Mouse (Mus musculus): ENCODE results near the gene Hrasls5. TPM values are rescaled to one million over a fixed set of nuclear protein-coding genes. Genes with fewer than 3 reads are reported as not detected.

Hrasls5 gene
- polyA plus RNA-seq (2014; fragmentation: Nextera tagmentation; extraction: Ambion mirVana) = not detected in 2 replicates

GRCm38 (mm10) chr19:7611942-7612757, at the start of gene Hrasls5:
Gene Hrasls5, plus strand, starts transcription at chr19:7612541.
- Histone ChIP-seq H3K4me3 (ENCODE audit: low read depth, low read length) (peak within 1 kb of the TSS; percentile 27), H3K9me3 (ENCODE audit: control insufficient read depth, low read length) (no peaks in the 10 kb centered on the region), H3K27me3 (ENCODE audit: control insufficient read depth, insufficient read depth, low read length) (peaks cover 14% of the 10 kb centered on the region; the same call in 1 of the 2 replicates), H3K4me2 (ENCODE audit: low read depth) (peak within 1 kb of the TSS; percentile 75), H3K9ac (ENCODE audit: low read length) (no peak within 1 kb of the TSS), H3K27ac (ENCODE audit: low read depth, low read length) (no peak within 1 kb of the TSS), H3K36me3 (ENCODE audit: control insufficient read depth, insufficient read depth, low read length) (no peaks in the 10 kb centered on the region), H3K4me1 (ENCODE audit: control insufficient read depth, insufficient read depth, low read length) (no peaks in the 10 kb centered on the region)
- peak; percentile 46 for DNase-seq (ENCODE audit: low spot score)
- 3% methylated on average over 54 of the region's 54 CpGs for WGBS
- ATAC-seq (ENCODE audit: insufficient read depth, low FRiP score, low TSS enrichment) = peak; percentile 23; the same call in 1 of the 2 replicates

- 86% methylated on average over 10 of the region's 10 CpGs for WGBS
- H3K4me3 ChIP-seq (ENCODE audit: low read depth, low read length) = no peak overlapping the region
- no peak overlapping the region for H3K4me2 ChIP-seq (ENCODE audit: low read depth)
- no peak for ATAC-seq (ENCODE audit: insufficient read depth, low FRiP score, low TSS enrichment)
- no peaks in the 10 kb centered on the region for H3K36me3 ChIP-seq (ENCODE audit: control insufficient read depth, insufficient read depth, low read length)
- no peak overlapping the region for H3K27ac ChIP-seq (ENCODE audit: low read depth, low read length)
- no peak for DNase-seq (ENCODE audit: low spot score)
- 0 out of 2 replicates have a peak, but pooled peaks cover 3% of the 10 kb centered on the region for H3K4me1 ChIP-seq (ENCODE audit: control insufficient read depth, insufficient read depth, low read length)
- H3K27me3 ChIP-seq (ENCODE audit: control insufficient read depth, insufficient read depth, low read length) = no peaks in the 10 kb centered on the region
- H3K9me3 ChIP-seq (ENCODE audit: control insufficient read depth, low read length) = no peaks in the 10 kb centered on the region
- H3K9ac ChIP-seq (ENCODE audit: low read length) = no peak overlapping the region
Measured at GRCm38 (mm10) chr19:7562601-7563129, 49.7 kb upstream of the Hrasls5 start.

GRCm38 (mm10) chr19:7563676-7564075, 48.7 kb upstream of the Hrasls5 start:
- no peak overlapping the region for H3K4me2 ChIP-seq (ENCODE audit: low read depth)
- WGBS = 95% methylated on average over 2 of the region's 2 CpGs
- H3K9me3 ChIP-seq (ENCODE audit: control insufficient read depth, low read length) = no peaks in the 10 kb centered on the region
- no peak overlapping the region for H3K9ac ChIP-seq (ENCODE audit: low read length)
- DNase-seq (ENCODE audit: low spot score) (no peak), ATAC-seq (ENCODE audit: insufficient read depth, low FRiP score, low TSS enrichment) (no peak)
- H3K27ac ChIP-seq (ENCODE audit: low read depth, low read length) = no peak overlapping the region
- H3K4me3 ChIP-seq (ENCODE audit: low read depth, low read length) = no peak overlapping the region
- H3K4me1 ChIP-seq (ENCODE audit: control insufficient read depth, insufficient read depth, low read length) = no peaks in the 10 kb centered on the region
- no peaks in the 10 kb centered on the region for H3K27me3 ChIP-seq (ENCODE audit: control insufficient read depth, insufficient read depth, low read length)
- H3K36me3 ChIP-seq (ENCODE audit: control insufficient read depth, insufficient read depth, low read length) = no peaks in the 10 kb centered on the region

GRCm38 (mm10) chr19:7564457-7564856, 47.9 kb upstream of the Hrasls5 start:
- no peaks in the 10 kb centered on the region for H3K27me3 ChIP-seq (ENCODE audit: control insufficient read depth, insufficient read depth, low read length)
- H3K4me3 ChIP-seq (ENCODE audit: low read depth, low read length) = no peak overlapping the region
- no peak for ATAC-seq (ENCODE audit: insufficient read depth, low FRiP score, low TSS enrichment)
- H3K4me2 ChIP-seq (ENCODE audit: low read depth) = no peak overlapping the region
- no peak for DNase-seq (ENCODE audit: low spot score)
- 82% methylated on average over 1 of the region's 1 CpGs for WGBS
- H3K9me3 ChIP-seq (ENCODE audit: control insufficient read depth, low read length) = no peaks in the 10 kb centered on the region
- no peak overlapping the region for H3K27ac ChIP-seq (ENCODE audit: low read depth, low read length)
- H3K9ac ChIP-seq (ENCODE audit: low read length) = no peak overlapping the region
- no peaks in the 10 kb centered on the region for H3K36me3 ChIP-seq (ENCODE audit: control insufficient read depth, insufficient read depth, low read length)
- H3K4me1 ChIP-seq (ENCODE audit: control insufficient read depth, insufficient read depth, low read length) = no peaks in the 10 kb centered on the region

- Histone ChIP-seq H3K27ac (ENCODE audit: low read depth, low read length) (no peak overlapping the region), H3K4me1 (ENCODE audit: control insufficient read depth, insufficient read depth, low read length) (no peaks in the 10 kb centered on the region), H3K9me3 (ENCODE audit: control insufficient read depth, low read length) (no peaks in the 10 kb centered on the region), H3K4me3 (ENCODE audit: low read depth, low read length) (no peak overlapping the region), H3K4me2 (ENCODE audit: low read depth) (no peak overlapping the region), H3K9ac (ENCODE audit: low read length) (no peak overlapping the region), H3K27me3 (ENCODE audit: control insufficient read depth, insufficient read depth, low read length) (no peaks in the 10 kb centered on the region), H3K36me3 (ENCODE audit: control insufficient read depth, insufficient read depth, low read length) (no peaks in the 10 kb centered on the region)
- ATAC-seq (ENCODE audit: insufficient read depth, low FRiP score, low TSS enrichment) (no peak), DNase-seq (ENCODE audit: low spot score) (no peak)
- WGBS = 69% methylated on average over 3 of the region's 3 CpGs
Measured at GRCm38 (mm10) chr19:7566826-7567225, 45.5 kb upstream of the Hrasls5 start.

GRCm38 (mm10) chr19:7568364-7568763, 44.0 kb upstream of the Hrasls5 start:
- ATAC-seq (ENCODE audit: insufficient read depth, low FRiP score, low TSS enrichment) = no peak
- H3K4me1 ChIP-seq (ENCODE audit: control insufficient read depth, insufficient read depth, low read length) = no peaks in the 10 kb centered on the region
- no peak overlapping the region for H3K4me2 ChIP-seq (ENCODE audit: low read depth)
- DNase-seq (ENCODE audit: low spot score) = no peak
- H3K9me3 ChIP-seq (ENCODE audit: control insufficient read depth, low read length) = no peaks in the 10 kb centered on the region
- 57% methylated on average over 3 of the region's 3 CpGs for WGBS
- no peak overlapping the region for H3K27ac ChIP-seq (ENCODE audit: low read depth, low read length)
- no peaks in the 10 kb centered on the region for H3K27me3 ChIP-seq (ENCODE audit: control insufficient read depth, insufficient read depth, low read length)
- H3K9ac ChIP-seq (ENCODE audit: low read length) = no peak overlapping the region
- no peak overlapping the region for H3K4me3 ChIP-seq (ENCODE audit: low read depth, low read length)
- no peaks in the 10 kb centered on the region for H3K36me3 ChIP-seq (ENCODE audit: control insufficient read depth, insufficient read depth, low read length)

GRCm38 (mm10) chr19:7569650-7570049, 42.7 kb upstream of the Hrasls5 start:
- 89% methylated on average over 5 of the region's 5 CpGs for WGBS
- Histone ChIP-seq H3K4me1 (ENCODE audit: control insufficient read depth, insufficient read depth, low read length) (no peaks in the 10 kb centered on the region), H3K36me3 (ENCODE audit: control insufficient read depth, insufficient read depth, low read length) (no peaks in the 10 kb centered on the region), H3K4me3 (ENCODE audit: low read depth, low read length) (no peak overlapping the region), H3K9me3 (ENCODE audit: control insufficient read depth, low read length) (no peaks in the 10 kb centered on the region), H3K27ac (ENCODE audit: low read depth, low read length) (no peak overlapping the region), H3K27me3 (ENCODE audit: control insufficient read depth, insufficient read depth, low read length) (no peaks in the 10 kb centered on the region), H3K4me2 (ENCODE audit: low read depth) (no peak overlapping the region), H3K9ac (ENCODE audit: low read length) (no peak overlapping the region)
- ATAC-seq (ENCODE audit: insufficient read depth, low FRiP score, low TSS enrichment) (no peak), DNase-seq (ENCODE audit: low spot score) (no peak)

GRCm38 (mm10) chr19:7576180-7576579, 36.2 kb upstream of the Hrasls5 start:
- Histone ChIP-seq H3K4me1 (ENCODE audit: control insufficient read depth, insufficient read depth, low read length) (no peaks in the 10 kb centered on the region), H3K27ac (ENCODE audit: low read depth, low read length) (no peak overlapping the region), H3K9me3 (ENCODE audit: control insufficient read depth, low read length) (no peaks in the 10 kb centered on the region), H3K9ac (ENCODE audit: low read length) (no peak overlapping the region), H3K27me3 (ENCODE audit: control insufficient read depth, insufficient read depth, low read length) (no peaks in the 10 kb centered on the region), H3K4me2 (ENCODE audit: low read depth) (no peak overlapping the region), H3K36me3 (ENCODE audit: control insufficient read depth, insufficient read depth, low read length) (no peaks in the 10 kb centered on the region), H3K4me3 (ENCODE audit: low read depth, low read length) (no peak overlapping the region)
- WGBS = 83% methylated on average over 1 of the region's 1 CpGs
- no peak for ATAC-seq (ENCODE audit: insufficient read depth, low FRiP score, low TSS enrichment)
- no peak for DNase-seq (ENCODE audit: low spot score)

- Histone ChIP-seq H3K9ac (ENCODE audit: low read length) (no peak overlapping the region), H3K36me3 (ENCODE audit: control insufficient read depth, insufficient read depth, low read length) (no peaks in the 10 kb centered on the region), H3K4me1 (ENCODE audit: control insufficient read depth, insufficient read depth, low read length) (no peaks in the 10 kb centered on the region), H3K27ac (ENCODE audit: low read depth, low read length) (no peak overlapping the region), H3K4me2 (ENCODE audit: low read depth) (no peak overlapping the region), H3K27me3 (ENCODE audit: control insufficient read depth, insufficient read depth, low read length) (no peaks in the 10 kb centered on the region), H3K9me3 (ENCODE audit: control insufficient read depth, low read length) (no peaks in the 10 kb centered on the region), H3K4me3 (ENCODE audit: low read depth, low read length) (no peak overlapping the region)
- DNase-seq (ENCODE audit: low spot score) (no peak), ATAC-seq (ENCODE audit: insufficient read depth, low FRiP score, low TSS enrichment) (no peak)
- WGBS = 82% methylated on average over 3 of the region's 3 CpGs
Measured at GRCm38 (mm10) chr19:7577710-7578109, 34.6 kb upstream of the Hrasls5 start.

Data from neural tube, embryonic 11.5 days (tissue).